Mouse (Mus musculus): ENCODE data around the gene Tns3. TPM values are rescaled to one million over a fixed set of nuclear protein-coding genes. Genes with fewer than 3 reads are reported as not detected.
"Not testable (repeated sequence)": the region's sequence is repeated elsewhere in the genome, so short reads cannot be mapped to it uniquely, and the experiment has no call there.

Gene Tns3
- total RNA-seq, 2 experiments from 2014 or later, result 4.1 to 8.4 TPM

DNA sequence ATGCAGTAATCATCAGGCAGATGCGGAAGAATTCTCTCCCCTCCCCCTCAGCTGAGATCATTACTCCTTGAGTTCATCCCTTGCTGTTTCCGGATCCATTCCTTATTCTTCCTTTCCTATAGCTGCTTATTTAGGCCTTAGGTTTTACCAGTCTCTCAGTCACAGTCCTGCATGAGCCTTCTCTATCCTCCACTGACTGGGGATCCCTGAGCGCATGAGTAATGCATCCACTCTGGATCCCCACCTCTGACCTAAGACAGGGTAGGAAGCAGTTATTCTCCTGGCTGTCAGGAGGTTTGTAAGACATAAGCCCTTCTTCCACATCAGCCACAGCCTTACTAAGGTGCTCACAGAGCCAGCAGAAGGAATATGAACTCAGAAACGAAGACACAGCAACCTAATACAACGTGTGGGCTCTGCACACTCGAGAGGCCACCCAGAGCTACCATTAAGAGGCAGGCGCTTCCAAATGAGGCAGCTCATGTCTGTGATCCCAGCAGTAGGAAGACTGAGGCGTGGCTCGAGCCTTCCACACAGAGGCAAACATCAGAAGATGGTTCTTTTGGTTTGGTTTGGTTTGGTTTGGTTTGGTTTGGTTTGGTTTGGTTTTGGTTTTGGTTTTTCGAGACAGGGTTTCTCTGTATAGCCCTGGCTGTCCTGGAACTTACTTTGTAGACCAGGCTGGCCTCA is 38.3 kb downstream of the Tns3 start:
- ATAC-seq (replicated peaks; ENCODE audit: low FRiP score, low TSS enrichment, poor library complexity, severe bottlenecking), result no peak

DNA sequence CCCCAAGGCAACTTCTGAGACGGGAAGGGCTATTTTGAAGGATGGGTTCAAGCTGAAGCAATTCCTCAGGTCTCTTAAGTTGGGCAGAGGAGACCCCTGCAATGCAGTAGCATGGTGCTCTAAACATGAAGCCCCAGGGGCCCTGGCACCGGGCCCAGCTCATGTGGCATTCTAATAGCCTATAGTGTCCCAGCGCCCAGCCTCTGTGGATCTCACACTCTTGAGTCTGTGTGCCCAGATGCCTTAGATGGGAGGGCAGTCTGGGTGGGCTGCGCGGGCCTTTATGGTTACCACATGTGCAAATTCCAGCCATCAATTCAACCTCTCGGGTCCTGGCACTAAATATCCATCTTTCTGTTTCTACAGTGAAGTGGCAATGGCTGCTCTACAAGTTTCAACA is 38.9 kb downstream of the Tns3 start:
- ATAC-seq (replicated peaks; ENCODE audit: low FRiP score, low TSS enrichment, poor library complexity, severe bottlenecking), result no peak

DNA sequence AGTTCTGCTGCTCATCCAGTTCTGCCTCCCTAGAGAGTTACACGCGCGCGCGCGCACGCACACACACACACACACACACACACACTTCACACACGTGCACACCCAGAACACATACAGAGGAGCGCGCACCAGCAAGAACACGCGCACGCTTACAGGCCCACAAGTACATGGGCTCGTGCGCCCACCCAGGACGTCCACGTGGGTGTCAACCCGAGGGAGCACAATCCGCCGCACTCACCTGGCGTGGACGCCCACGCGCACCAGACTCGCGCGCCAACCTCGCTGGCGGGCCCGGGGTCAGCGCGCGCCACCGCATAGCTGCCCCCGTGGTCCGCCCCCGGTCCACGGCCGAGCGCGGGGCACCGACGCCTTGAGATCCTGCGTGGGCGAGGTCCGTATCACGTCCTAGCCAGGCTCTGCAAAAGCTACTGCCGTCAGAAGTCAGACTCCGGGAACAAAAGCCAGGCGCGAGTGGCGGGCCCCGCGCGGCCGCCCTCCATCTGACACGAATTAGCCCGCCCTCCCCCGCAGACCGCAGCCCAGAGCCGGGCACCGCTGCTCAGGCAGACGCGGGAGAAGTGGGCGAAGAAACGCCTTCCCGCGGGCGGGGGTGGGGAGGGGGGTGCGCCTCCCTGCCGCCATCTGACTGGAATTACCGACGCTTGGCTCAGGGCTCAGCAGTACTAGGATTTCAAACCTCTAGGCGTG is 40.0 kb downstream of the Tns3 start:
- peak; percentile 34; the same call in 1 of the 2 replicates for ATAC-seq (replicated peaks; ENCODE audit: low FRiP score, low TSS enrichment, poor library complexity, severe bottlenecking)

DNA sequence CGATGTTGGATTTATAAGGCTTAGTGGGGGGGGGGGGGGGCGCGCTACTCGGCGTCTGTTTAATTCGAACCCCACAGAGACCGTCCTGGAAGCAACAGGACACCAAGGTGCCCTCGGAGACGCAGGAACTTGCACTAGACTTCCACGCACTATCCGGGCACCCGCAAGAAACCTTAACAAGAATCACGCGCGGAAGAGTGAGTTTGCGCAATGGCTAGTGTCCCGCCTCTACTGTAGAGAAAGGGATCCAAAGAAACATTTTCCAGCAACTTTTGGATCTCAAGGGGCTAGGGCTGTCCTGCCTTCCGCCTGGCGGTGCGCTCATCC is 40.5 kb downstream of the Tns3 start:
- ATAC-seq (replicated peaks; ENCODE audit: low FRiP score, low TSS enrichment, poor library complexity, severe bottlenecking), result no peak

DNA sequence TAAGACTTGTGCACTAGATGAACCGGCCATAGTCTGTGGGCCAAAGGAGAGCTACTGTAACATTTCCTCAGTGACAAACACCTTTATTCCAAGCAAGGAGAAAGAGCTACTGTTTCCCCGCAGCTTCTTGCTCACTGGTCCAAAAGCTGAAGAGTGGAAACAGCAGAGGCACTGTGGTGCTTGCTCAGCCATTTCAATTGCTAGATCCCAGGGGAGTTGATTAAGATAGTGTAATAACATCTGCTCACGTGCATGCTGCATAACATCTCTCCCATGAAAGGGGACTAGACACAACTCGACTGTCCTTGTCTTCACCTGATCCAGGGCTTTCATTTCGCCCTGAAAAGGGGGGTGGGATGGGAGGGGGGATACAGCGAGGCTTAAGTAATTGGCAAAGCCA is 41.7 kb downstream of the Tns3 start:
- ATAC-seq (replicated peaks; ENCODE audit: low FRiP score, low TSS enrichment, poor library complexity, severe bottlenecking), result no peak

DNA sequence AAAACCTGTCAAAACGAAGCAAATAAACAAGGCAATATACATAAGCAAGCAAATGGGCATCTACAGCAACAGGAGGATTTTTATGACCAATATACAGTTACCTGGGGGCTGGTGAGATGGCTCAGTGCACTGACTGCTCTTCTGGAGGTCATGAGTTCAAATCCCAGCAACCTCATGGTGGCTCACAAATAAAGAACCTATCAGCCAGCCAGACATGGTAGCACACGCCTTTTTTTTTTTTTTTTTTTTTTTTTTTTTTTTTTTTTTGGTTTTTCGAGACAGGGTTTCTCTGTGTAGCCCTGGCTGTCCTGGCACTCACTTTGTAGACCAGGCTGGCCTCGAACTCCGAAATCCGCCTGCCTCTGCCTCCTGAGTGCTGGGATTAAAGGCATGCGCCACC is 45.2 kb downstream of the Tns3 start:
- not testable (repeated sequence) for ATAC-seq (replicated peaks; ENCODE audit: low FRiP score, low TSS enrichment, poor library complexity, severe bottlenecking)

DNA sequence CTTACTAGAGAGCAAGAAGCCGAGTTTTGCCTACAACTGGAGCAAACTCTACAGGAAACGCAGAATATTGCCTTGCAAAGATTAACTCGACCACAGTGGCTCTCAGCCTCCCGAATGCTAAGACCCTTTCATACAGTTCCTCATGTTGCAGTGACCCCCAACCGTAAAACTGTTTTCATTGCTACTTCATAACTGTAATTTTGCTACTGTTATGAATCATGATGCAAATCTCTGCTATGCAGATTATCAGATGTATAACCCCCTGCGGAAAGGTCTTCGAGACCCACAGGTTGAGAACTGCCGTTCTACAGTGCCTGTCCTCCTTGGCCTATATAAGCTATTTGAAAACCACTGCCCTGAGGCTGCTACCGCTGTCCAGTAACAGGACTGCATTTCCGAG is 46.0 kb downstream of the Tns3 start:
- no peak for ATAC-seq (replicated peaks; ENCODE audit: low FRiP score, low TSS enrichment, poor library complexity, severe bottlenecking)

DNA sequence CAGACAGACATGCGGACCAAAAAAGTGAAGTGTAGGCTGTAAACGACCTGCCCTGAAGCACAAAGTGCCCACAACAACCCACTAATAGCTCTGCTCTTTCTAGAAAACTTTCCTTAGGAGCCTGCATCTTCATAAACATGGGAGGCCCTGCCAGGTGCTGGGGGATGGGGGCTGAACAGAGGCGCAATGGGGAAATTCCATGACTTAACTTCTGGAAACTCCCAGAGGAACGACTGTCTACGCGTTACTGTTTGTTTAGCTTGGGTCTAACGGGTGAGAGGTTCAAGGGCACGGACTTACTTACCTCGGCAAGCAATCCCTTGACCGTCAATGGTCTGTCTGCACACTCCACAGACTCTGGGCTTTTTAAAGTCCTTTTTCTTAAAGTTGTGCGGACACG is 48.9 kb downstream of the Tns3 start:
- no peak for ATAC-seq (replicated peaks; ENCODE audit: low FRiP score, low TSS enrichment, poor library complexity, severe bottlenecking)

DNA sequence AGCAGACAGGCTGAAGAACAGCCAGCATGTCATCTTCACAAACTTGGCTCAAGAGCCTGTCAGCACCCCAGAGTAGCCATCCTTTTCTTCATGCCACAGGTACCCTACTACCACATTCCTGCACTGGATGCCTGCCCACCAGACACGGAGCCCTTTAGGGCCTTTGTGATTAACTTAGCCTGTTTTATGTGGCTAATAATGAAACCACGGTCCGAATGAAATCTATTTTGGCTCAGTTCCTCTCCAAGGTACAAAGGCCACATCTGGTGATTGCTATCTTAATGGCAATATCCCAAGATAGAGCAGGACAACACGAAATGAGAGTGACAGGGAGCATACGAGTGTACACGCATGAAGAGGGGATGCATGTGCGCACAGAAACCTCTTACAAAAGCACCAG is 53.9 kb downstream of the Tns3 start:
- no peak for ATAC-seq (replicated peaks; ENCODE audit: low FRiP score, low TSS enrichment, poor library complexity, severe bottlenecking)

DNA sequence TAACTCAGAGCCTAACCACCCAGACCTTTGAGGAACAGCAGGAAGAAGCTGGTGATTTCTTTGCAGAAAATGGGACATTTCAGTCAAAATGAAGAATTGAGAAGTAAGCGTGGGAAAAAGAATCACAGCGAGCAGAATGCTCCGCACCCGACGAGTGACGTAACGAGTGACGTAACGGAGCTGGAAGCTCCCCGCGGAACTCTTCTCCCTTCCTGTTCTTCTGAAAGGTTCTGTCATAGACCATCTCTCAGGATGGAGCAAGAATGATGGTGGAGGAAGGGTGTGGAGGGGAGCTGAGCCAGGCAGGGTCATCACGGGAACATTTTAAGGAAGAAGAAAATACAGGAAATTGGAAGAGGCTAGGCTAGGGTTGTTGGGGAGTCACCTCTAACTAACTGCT is 54.5 kb downstream of the Tns3 start:
- no peak for ATAC-seq (replicated peaks; ENCODE audit: low FRiP score, low TSS enrichment, poor library complexity, severe bottlenecking)

DNA sequence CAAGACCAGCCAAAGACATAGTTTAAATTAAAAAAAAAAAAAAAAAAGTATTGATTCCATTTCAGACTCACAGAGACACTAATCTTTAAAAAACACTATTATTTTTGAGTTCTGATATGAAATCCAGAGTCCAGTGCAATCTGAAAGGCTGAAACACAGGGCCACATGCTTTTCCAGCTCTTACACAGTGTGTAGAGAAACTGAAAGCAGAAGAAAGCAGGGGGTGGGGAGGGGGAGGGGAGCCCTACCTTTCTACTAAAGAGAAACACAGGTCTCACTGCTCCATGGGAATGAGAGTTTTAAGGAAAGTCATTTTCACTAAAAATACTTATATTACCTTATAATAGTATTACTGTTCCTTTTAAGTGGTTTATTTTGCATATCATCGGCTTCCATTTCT is 57.2 kb downstream of the Tns3 start:
- no peak for ATAC-seq (replicated peaks; ENCODE audit: low FRiP score, low TSS enrichment, poor library complexity, severe bottlenecking)

DNA sequence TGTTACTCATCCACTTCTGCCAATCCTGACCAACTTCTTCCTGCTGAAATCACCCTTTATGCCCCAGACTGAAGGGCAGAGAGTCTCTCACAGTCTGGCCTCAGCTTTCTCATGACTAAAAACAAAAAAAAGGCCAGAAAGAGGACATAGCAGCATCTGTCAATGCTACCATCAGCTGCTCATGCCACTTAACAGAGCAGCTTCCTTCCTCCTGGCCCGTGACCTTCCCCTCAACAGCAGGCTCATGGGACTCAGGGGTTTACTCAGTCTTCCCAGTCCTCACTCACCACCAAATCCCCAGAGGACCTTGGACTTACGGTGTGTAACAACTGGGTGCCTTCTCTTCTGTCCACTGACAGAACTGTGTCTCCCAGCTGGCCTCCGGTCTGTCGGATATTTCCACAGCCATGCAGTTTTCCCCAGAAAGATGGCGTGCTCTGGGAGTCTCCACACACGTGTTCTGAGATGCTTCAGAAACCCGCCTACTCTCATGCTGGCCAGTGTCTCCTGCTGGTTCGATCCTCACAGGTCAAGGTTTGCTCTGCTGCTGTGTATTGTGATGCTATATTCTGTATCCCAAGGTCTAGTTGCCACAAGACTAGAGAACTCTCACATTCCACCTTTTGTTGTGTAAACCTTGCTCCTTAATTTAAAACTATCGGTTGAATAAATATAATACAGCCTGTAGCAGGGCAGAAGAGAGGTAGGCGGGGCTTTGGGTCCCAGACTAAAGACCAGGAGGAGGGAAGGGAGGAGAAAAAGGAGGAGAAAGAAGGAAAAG is 59.4 kb downstream of the Tns3 start:
- no peak for ATAC-seq (replicated peaks; ENCODE audit: low FRiP score, low TSS enrichment, poor library complexity, severe bottlenecking)

DNA sequence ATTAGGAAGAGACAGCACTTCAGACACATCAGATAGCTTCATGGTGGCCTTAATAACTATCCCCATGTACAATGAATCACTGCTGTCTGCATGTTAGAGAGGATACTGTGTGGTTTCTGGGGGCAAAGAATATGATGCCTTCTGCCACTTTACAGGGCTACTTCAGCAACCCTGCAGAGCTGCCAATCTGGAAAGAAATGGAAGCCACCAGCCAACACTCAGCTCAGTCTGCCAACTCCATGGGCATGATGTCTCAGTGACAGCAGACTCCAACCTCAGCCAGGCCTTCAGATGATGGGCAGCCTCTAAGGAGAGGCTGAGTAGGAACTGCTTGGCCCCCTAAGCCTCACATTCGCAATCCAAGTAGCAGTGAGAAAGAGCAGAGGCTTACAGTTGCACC is 61.7 kb downstream of the Tns3 start:
- ATAC-seq (replicated peaks; ENCODE audit: low FRiP score, low TSS enrichment, poor library complexity, severe bottlenecking), result no peak

DNA sequence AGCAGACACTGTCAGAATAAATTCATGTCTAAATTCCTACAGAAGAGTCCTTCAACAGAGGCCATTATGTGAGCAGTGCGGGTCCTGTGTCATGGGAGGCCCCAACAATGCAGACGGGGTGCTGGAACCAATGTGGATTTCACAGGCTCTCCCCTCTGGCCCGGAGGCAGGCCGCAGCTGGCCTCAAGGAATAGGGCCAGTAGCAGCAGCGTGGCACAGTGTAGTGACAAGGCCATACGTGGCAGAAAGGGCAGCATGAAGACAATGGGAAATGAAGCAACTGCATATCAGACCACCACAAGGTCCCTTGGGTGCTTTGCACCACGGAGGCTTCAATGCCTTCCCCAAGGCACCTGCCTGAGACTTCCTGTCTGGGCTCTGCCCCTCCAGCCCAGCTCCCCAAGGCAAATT is 62.9 kb downstream of the Tns3 start:
- ATAC-seq (replicated peaks; ENCODE audit: low FRiP score, low TSS enrichment, poor library complexity, severe bottlenecking), result no peak

DNA sequence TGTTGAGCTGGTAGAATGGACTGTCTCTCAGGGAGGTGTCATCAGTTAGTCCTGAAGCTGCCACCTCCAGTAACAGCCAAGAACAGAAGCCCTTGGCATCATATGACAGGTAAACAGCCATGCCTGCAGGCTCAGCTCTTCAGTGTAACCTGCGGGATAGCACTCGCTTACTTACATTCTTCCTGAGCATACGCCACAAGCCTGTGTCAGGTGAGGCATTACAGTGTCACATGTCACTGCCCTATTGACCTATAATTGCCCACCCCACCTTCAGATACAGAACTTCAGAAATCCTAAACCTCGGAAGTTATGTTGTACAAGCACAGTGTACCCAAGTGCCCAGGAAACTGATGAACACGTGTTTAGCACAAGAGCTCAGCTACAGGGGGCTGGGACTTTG is 68.7 kb downstream of the Tns3 start:
- ATAC-seq (replicated peaks; ENCODE audit: low FRiP score, low TSS enrichment, poor library complexity, severe bottlenecking), result no peak

DNA sequence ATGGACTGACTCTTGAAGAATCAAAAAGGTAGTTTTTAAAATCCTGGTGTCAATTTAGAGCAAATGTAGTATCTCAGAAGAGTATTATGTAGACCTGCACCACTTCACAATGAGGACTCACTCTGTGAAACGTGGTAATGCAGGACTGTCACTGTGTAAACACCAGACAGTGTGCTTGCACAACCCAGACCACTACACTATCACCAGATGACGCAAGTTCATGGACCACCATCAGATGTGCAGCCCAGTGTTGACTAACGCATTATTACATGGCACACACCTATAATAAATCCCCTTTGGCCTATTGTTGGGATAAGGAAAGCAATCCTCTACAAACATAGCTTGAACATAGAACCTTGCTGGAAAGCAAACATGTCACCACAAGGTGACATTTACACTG is 71.2 kb downstream of the Tns3 start:
- no peak for ATAC-seq (replicated peaks; ENCODE audit: low FRiP score, low TSS enrichment, poor library complexity, severe bottlenecking)

DNA sequence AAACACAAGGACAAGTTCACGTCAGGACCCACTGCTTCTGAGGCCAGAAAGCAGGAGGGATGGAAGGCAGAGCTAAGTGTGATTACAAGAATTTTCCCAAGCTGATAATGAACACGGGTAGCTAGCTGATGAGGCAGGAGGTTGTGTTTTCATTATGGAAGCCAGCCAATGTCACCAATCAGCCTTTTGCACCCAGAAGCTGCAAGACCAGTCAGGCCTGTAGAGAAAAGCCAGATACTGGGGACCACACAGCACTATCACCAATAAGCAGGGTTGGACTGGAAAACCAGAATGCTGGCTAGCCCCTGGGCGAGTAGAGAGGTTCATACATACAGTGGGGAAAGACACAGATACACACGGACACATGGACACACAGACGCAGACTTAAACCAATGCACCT is 73.1 kb downstream of the Tns3 start:
- peak; percentile 94 for ATAC-seq (replicated peaks; ENCODE audit: low FRiP score, low TSS enrichment, poor library complexity, severe bottlenecking)

DNA sequence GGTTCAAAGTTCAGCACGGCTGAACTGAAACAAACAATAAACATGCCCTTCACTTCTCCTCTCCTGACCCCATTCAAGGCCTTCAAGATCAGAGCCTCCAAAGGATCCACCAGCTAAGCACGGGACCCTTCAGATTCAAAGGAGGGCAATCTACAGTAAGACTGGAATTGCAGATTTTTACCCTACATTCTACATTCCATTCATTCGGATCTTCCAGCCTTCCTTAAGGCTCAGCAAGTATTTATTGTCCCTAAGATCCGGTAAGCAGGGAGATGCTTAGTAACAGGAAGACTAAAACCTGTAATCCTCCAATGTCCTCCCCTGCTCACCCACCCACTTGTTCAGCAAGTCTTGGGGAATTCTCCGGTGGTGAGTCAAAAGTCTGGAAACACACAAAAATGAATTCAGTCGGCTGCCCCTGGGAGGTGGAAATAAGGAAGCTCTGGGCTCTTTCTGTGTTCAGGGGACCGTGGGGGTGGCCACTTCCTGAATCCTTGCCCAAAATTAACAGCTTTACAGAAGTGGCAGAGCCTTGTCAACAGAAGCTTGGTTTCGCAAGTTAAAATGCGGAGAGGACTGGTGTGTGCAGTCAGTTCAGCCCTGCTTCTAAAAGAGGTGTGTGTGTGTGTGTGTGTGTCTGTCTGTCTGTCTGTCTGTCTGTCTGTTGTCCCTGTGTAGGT is 75.0 kb downstream of the Tns3 start:
- ATAC-seq (replicated peaks; ENCODE audit: low FRiP score, low TSS enrichment, poor library complexity, severe bottlenecking), result no peak

DNA sequence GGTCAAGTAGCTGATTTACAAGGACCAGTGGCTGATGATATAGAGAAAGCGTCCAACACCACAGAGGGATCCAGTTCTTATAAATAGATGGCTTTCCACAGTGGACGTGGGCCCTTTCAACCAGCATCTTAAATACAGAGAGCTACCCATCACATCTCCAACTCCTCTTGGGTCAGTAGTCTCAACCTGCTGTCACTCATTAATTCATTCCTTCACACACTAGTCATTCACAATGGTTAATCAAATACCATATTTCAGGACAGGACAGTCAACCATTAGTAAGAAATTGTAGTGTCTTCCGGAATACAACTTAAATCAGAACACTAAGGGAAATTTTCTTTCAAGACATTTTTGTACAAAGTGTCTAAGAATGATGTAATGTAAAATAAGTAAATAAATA is 76.4 kb downstream of the Tns3 start:
- ATAC-seq (replicated peaks; ENCODE audit: low FRiP score, low TSS enrichment, poor library complexity, severe bottlenecking), result no peak

DNA sequence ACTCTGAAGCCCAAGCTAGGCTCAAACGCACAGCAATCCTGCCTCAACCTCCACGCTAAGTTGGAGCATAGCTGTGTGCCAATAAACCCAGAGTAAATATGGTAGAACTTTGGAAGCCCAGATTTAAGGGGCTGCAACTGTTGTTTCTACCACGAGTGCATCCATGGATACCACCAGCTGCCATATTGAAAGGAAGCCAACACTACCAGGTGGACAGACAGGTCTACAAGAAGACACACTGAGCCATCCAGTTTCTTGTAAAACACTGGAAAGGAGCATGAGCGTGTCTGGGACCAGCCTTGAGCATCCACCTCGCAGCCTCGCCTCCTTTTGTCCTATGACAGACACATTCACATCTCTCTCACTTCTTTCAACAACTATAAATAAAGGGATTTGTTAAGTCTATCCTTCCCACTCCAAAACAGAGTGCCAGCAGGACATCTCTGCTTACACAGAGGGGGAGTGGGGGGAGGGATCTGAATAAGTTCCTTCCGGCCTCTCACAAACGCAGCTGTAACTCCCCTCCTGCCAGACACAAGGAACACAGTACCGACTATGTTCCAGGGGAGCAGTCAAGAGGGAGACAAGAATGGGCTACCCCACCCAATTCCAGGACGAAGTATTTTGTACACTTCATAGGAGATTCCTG is 77.2 kb downstream of the Tns3 start:
- ATAC-seq (replicated peaks; ENCODE audit: low FRiP score, low TSS enrichment, poor library complexity, severe bottlenecking), result no peak

Measured in megakaryocyte-erythroid progenitor cell, adult 5-6 weeks (primary cell).